Mouse (Mus musculus) layer of hippocampus, adult 18-20 months (tissue): ENCODE measurements at regions not wholly inside any gene's neighbourhood (a gene's known extent, or its start where the extent isn't known, plus 50 kb on each side); places are given as distances from the start of the nearest gene placed in this dataset.
A peak's percentile ranks its signal among the peaks of the same experiment; 100 is the strongest.
"Not testable (repeated sequence)": the region's sequence is repeated elsewhere in the genome, so short reads cannot be mapped to it uniquely, and the experiment has no call there.

Source experiments
- DNase-seq, 2 experiments: peaks; one replicate each; pipeline ENCODE4 v3.0.0; 2022; ENCODE audit warnings: low spot score in 2 of 2

DNA sequence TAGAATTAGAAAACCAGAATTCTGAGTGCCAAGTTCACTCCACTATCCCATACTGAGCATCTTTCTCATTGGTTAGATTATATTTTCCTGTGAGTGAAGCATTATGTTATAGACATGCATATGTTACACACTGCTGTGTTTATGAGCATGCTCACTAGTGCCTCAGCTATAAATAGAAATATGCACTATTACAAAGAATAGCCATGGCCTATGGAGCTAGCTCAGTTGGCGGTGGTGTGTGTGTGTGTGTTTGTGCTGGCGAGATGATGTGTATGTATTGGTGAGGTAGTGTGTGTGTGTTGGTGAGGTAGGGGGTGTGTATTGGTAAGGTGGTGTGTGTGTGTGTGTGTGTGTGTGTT lies 106.2 kb downstream of the Sec31a start:
- no peak for DNase-seq

DNA sequence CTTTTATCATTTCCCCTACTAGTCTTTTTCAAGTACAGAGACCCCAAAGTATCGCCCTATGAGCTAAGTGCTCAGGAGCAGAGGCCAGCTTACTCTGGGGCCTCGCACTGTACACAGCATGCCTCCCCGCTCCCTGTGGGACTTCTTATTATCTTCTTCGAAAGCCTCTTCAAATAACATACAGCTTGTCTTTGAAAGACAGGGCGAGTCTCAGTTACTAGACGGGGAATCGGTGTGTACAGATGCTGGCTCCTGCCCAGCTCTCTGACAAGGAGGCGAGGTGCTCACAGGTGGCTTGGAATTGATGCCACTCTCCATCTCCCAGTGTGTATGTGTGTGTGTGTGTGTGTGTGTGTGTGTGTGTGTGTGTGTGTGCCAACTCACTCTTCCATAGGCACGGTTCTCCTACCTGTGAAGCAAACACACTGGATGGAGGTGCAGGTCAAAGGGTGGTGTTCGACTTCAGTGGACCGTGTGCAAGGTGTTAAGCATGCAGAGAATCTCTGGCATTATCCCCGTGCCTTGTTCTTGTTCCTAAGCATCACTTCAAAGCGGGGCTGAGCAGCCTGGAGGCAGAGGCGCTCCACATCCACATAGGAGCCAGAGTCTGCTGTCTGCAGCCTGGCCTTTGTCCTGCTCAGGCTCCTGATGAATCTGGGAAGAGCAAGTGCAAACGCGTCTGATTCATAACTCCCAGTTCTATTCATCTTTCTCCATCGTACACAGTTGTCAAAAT lies 106.8 kb downstream of the Sec31a start:
- no peak for DNase-seq

DNA sequence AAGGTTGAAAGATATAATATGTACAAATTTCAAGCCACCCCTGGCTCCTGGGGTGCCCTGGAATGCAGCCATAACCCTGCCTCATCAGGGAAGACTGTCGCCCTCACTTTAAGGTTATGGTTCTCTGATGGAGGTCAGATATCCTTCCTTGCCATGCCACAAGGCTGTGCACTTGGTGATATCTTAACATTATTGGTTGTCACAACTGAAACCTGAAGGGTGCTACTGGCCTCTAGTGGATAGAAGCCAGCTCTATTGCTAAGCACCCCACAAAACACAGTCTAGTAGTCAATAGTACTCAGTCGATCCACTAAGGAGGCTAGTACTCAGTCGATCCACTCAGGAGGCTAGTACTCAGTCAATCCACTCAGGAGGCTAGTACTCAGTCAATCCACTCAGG lies 111.6 kb downstream of the Sec31a start:
- DNase-seq: peak in 1 of 2 experiments; percentile 60

- DNase-seq: no peak
These were observed 113.8 kb downstream of the Sec31a start for GRCm38 (mm10) chr5:100302068-100302775.

GRCm38 (mm10) chr5:100299141-100299540 lies 116.9 kb downstream of the Sec31a start:
- no peak for DNase-seq

DNA sequence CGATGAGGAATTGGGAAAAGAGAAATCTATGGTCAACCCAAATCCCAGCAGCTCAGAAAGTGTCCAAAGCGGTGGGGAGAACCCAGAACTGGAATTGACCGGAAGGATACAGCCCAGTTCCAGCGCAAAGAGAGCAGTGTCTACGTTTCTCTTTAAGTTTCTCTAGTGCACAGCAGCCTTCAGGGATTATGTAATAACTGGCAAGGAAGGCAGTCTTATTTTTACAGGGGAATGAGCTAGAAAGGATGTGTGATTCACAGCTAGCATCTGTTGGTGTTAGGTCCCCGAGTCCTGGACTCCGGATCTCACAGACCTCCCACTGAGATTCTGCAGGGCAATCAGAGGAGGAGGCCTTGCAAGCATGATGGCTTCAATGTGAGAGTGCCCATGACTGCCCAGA lies 121.8 kb downstream of the Sec31a start:
- peak; percentile 8 to 39 for DNase-seq

GRCm38 (mm10) chr5:100280215-100280614 lies 120.6 kb upstream of the Tmem150c start:
- DNase-seq: no peak

- DNase-seq: no peak
These were observed 119.9 kb upstream of the Tmem150c start for GRCm38 (mm10) chr5:100279474-100279873.

- DNase-seq: no peak
These were observed 115.1 kb upstream of the Tmem150c start for GRCm38 (mm10) chr5:100274674-100275073.

- not testable (repeated sequence) for DNase-seq
These were observed 112.4 kb upstream of the Tmem150c start for GRCm38 (mm10) chr5:100271975-100272374.

- DNase-seq: no peak
These were observed 111.5 kb upstream of the Tmem150c start for GRCm38 (mm10) chr5:100270841-100271686.

DNA sequence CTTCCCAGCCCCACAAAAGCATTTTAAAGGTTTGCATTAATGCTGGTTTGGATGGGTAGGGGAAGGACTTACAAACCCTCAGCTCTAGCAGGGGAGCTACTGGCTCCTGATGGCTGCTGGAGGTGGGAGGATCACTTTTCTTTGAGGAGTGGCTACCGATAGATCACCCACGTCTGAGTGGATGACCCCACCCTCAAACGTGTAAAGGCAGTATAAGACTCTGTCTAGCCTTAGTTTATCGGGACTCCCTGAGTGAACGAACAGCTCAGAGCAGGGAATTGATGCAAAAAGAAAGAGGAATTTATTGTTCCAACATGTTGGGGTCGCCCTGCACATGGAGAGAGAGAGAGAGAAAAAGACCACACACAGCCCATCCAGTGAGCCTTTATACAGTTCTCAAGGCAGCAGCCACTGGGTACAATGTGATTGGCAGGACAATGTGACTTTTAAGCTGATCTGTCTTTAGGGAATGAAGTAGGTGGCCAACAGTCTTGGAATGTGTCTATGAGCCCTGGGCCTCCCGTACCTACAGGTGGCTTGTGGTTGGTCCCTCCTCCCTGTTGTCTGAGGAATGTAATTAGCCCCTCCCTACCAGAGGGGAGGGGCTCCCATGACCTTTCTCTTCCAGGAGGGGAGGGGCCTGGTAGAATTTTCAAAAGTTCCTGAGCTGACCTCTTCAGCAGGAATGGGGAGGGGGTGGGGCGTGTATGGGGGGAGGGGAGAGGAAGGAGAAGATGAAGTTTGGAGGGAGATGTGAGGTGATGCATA lies 108.7 kb upstream of the Tmem150c start:
- no peak for DNase-seq

DNA sequence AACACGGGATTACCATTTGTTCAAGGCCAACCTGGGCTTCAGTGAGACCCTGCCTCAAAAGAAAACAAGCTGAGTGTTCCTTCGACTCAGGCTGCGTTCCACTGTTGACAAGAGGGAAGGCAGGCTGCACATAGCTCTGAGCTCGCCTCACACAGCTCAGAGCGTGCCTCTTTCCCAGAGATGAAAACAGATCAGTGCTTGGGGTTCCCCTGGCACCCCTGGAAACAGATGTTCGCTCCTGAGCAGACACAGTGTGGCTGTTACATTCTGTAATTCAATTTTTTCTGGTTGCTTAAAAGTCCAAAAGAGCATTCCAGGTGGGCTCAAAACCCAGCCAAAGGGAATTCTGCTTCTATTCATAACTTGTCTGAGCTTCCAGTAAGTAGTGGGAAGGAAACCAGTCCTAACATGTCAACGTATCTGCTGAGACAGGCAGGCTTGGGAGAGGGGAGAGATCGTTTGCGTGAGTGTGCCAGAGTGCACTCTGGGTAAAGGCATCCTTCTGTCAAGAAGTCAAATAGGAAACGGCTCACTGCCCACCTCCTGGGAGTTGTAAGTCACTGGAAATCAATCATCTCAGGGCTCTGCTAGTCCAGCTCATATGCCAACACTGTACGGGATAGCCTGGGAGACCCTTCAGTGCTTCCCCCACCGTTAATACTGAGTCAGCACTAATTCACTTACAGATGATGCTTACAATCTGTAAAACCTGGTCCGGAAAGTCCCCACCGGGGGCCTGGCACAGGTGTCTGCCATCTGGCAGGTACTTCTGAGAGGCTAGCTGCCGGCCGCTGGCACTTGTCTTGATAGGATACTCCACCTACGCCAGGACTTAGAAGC lies 107.3 kb upstream of the Tmem150c start:
- no peak for DNase-seq

DNA sequence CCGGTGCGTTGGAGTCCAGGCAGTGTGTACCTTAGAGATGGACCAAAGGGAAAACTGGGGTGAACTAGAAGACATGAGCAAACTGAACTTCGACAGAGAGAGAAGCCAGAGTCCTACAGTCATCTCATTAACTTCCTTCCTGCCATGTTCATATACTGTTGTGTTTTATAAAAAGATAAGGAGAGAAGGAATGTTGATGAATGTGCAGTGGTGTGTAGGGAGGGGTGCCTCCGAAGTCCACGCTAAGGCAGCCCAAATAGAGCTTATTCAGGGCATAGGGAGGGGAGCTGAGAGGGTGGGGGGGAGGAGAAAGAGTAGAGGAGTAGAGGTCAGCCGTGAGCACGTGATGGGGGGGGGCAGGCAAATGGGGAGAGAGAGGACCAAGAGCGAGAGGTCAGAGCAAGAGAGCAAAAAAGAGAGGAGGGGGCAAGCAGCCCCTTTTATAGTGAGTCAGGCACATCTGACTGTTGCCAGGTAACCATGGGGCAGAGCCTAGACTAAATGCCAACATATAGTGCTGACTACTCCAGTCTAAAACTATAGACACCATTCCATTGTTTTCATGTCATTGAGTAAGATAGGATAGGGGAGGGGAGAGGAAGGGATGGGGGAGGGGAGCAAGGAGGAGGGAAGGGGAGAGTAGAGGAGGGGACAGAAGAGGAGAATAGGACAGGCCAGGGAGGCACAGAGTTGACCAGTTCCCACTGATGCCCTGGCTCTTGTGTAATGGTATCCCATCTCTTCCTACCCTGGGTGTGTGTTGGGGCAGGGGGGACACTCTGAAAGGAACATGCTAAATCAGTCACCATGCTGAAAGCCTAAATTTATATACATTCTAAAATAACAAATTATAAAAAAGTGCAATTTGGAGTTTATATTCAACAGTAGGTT lies 100.4 kb upstream of the Tmem150c start:
- DNase-seq: no peak

DNA sequence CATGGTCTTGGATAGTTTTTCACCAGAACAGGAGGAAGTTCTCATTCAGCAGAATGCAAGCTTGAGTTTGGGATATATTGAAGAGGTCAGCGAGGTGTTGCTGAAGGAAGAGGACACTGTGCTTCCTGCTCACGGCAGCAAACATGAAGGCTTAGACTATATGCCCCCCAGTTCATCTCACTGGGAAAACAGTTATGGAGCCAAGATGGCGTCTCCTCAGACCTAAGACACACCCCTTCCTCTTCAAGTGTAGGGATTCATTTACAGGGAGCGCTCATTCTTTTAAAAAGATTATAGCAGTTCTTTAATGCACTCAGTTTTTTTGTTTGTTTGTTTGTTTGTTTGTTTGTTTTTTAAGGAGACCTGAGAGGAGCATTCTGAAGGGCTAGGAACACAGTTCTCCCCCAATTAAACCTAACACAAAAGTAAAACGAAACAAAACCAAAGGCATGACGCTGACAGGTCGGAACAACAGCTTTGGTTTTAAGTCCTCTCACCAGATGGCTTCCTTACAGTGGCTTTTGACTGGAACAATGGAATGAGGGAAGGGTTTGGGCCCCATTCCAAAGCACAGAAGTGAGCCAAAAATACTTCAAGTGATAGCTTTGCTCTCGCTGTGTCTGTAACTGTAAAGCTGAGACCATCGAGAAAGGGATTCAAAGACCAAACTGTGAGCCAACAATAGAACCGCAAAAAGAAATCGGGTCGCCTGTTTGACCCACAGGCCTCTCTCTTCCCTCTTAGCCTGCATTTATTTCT lies 99.5 kb upstream of the Tmem150c start:
- peak; percentile 17 to 75 for DNase-seq

DNA sequence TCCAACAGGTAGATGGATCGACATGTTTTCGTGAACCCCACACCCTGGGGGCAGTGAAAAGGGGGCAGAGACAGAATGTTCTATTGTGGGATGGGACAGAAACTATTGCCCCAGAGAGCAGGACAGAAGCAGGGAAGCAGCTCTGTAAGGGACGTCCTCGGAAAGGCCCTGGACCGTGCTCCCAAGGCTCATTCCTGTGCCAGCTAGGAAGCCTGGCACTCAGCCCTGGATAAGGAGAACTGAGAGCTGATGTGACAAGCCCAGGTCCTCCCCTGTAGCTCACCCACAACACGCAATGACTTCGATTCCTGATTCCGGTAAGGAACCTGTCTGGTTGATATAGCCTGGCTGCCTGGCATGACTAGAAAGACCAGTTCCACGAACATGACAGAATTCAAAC lies 95.7 kb upstream of the Tmem150c start:
- DNase-seq: no peak

GRCm38 (mm10) chr5:100252036-100252435 lies 92.4 kb upstream of the Tmem150c start:
- DNase-seq: peak in 1 of 2 experiments; percentile 68

DNA sequence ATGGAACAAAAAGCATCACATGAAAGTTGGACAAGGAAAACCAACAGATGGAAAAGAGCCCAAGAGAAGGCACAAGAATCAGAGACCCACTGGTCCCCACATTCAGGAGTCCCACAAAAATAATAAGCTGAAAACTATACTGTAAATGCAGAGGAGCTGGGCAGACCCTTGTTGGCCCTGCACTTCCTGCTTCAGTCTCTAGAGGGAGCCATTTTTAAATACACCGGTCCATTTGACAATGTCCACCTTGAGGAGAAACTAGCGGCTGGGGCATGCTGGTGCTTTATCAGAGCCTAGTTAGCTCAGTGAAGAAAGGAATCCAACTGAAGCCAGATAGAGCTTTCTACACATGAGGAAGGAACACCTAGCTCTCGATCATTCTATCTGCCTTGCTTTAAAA lies 90.1 kb upstream of the Tmem150c start:
- no peak for DNase-seq

DNA sequence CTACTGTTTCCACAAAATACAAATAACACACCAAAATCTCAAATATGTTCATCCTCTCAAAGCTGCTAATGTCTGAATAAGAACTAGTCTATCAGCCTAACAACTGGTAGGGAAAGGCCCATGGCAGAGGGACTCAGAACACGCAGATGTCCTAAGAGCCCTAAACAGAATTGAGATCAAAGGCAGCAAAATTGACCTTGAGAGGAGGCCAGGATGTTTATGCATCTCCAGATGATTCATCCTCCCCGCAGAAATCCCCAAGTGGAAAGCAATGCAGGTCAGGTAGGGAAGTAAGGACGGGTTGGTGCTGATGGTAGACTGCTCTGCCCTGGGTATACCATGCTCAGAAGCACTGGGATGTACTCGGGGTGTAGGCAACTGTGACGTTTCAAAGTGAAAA lies 89.0 kb upstream of the Tmem150c start:
- no peak for DNase-seq
